Mouse (Mus musculus) stomach, postnatal 0 days (tissue): ENCODE results near the gene Lrmda. TPM values are rescaled to one million over a fixed set of nuclear protein-coding genes. Genes with fewer than 3 reads are reported as not detected.

Experiments
- ATAC-seq: fragments of 200-750 bp; cut with Nextera tagmentation; 2 replicates; pipeline ENCODE4 v1.8.0; 2017; ENCODE audit not compliant: low FRiP score, low TSS enrichment
- DNase-seq: peaks from one replicate; pipeline ENCODE4 v3.0.0-alpha.2; 2016; ENCODE audit warnings: low spot score
- H3K27ac ChIP-seq: fragments of 300-500 bp; sonication (generic); replicated peaks from 2 replicates; pipeline ENCODE4 v1.5.1; 2014; ENCODE audit warnings: mild to moderate bottlenecking, control low read depth
- H3K27me3 ChIP-seq: fragments of 300-500 bp; sonication (generic); 2 replicates; pipeline ENCODE4 v1.6.1; 2014; ENCODE audit warnings: low read length; ENCODE audit not compliant: control insufficient read depth, insufficient read depth
- H3K36me3 ChIP-seq: fragments of 300-500 bp; sonication (generic); 2 replicates; pipeline ENCODE4 v1.6.1; 2014; ENCODE audit warnings: low read length, mixed read lengths; ENCODE audit not compliant: control insufficient read depth, insufficient read depth
- H3K4me1 ChIP-seq: fragments of 300-500 bp; sonication (generic); replicated peaks from 2 replicates; pipeline ENCODE4 v1.6.1; 2014; ENCODE audit warnings: antibody characterized with exemption; ENCODE audit not compliant: control insufficient read depth, insufficient read depth
- H3K4me2 ChIP-seq: fragments of 300-500 bp; sonication (generic); replicated peaks from 2 replicates; pipeline ENCODE4 v1.6.1; 2014; ENCODE audit warnings: low read depth, mild to moderate bottlenecking, control low read depth, moderate library complexity
- H3K4me3 ChIP-seq: fragments of 300-500 bp; sonication (generic); 2 replicates; pipeline ENCODE4 v1.5.1; 2014; ENCODE audit warnings: low read depth, low read length, control low read depth
- H3K9ac ChIP-seq: fragments of 300-500 bp; sonication (generic); 2 replicates; pipeline ENCODE4 v1.6.1; 2014; ENCODE audit warnings: mild to moderate bottlenecking, low read length, control low read depth, mixed read lengths
- H3K9me3 ChIP-seq: fragments of 300-500 bp; sonication (generic); 2 replicates; pipeline ENCODE4 v1.6.1; 2016; ENCODE audit warnings: low read length; ENCODE audit not compliant: control insufficient read depth
- CTCF ChIP-seq: IDR thresholded peaks from 2 replicates; pipeline ENCODE4 v1.5.1; 2016; ENCODE audit warnings: antibody characterized with exemption, low read depth, mild to moderate bottlenecking, moderate library complexity
- EP300 ChIP-seq: optimal IDR thresholded peaks from 2 replicates; pipeline ENCODE3; 2016; ENCODE audit warnings: antibody characterized with exemption
- WGBS: fragments of 180-500 bp; shearing (Covaris S2); extraction: QIAGEN DNeasy Blood & Tissue Kit; methylation state at CpG from one replicate; pipeline ENCODE4 v1.1.7; 2014; 5-methylcytosine and 5-hydroxymethylcytosine counted together
- polyA plus RNA-seq: library from polyadenylated mRNA; unstranded; fragments of >200 nt; fragmentation: Nextera tagmentation; extraction: Ambion mirVana; gene quantifications from 2 replicates; pipeline ENCODE4 v1.2.1, GENCODE M21; 2015

Gene Lrmda
- polyA plus RNA-seq, 1 experiment from 2014 or later = 0.39 TPM

GRCm38 (mm10) chr14:22036338-22036737 lies 16.8 kb downstream of the Lrmda start:
- 51% methylated on average over 6 of the region's 6 CpGs for WGBS

GRCm38 (mm10) chr14:22036802-22037497 lies 17.4 kb downstream of the Lrmda start:
- Histone ChIP-seq H3K27me3 (no peaks in the 10 kb centered on the region), H3K27ac (no peak overlapping the region), H3K4me3 (no peak overlapping the region), H3K9ac (no peak overlapping the region), H3K4me2 (no peak overlapping the region), H3K4me1 (0 out of 2 replicates have a peak, but pooled peaks cover 4% of the 10 kb centered on the region), H3K9me3 (no peaks in the 10 kb centered on the region), H3K36me3 (no peaks in the 10 kb centered on the region)
- no peak for TF ChIP-seq EP300
- no peak for DNase-seq
- no peak for ATAC-seq
- 68% methylated on average over 12 of the region's 12 CpGs for WGBS

More at GRCm38 (mm10) chr14:22036338-22036737, 16.8 kb downstream of the Lrmda start:
- ATAC-seq (no peak), DNase-seq (no peak)
- TF ChIP-seq CTCF = no peak
- no peak for TF ChIP-seq EP300
- Histone ChIP-seq H3K36me3 (no peaks in the 10 kb centered on the region), H3K27me3 (no peaks in the 10 kb centered on the region), H3K4me2 (no peak overlapping the region), H3K27ac (no peak overlapping the region), H3K4me3 (no peak overlapping the region), H3K9ac (no peak overlapping the region), H3K4me1 (0 out of 2 replicates have a peak, but pooled peaks cover 4% of the 10 kb centered on the region), H3K9me3 (no peaks in the 10 kb centered on the region)

- Histone ChIP-seq H3K4me1 (0 out of 2 replicates have a peak, but pooled peaks cover 4% of the 10 kb centered on the region), H3K27me3 (no peaks in the 10 kb centered on the region), H3K9me3 (no peaks in the 10 kb centered on the region), H3K9ac (no peak overlapping the region), H3K4me3 (no peak overlapping the region), H3K27ac (no peak overlapping the region), H3K36me3 (no peaks in the 10 kb centered on the region), H3K4me2 (no peak overlapping the region)
- TF ChIP-seq EP300 (no peak), CTCF (no peak)
- WGBS = 81% methylated on average over 16 of the region's 16 CpGs
- DNase-seq (no peak), ATAC-seq (no peak)
Observed at GRCm38 (mm10) chr14:22037498-22038131, 18.1 kb downstream of the Lrmda start.

GRCm38 (mm10) chr14:22042146-22042545 lies 22.6 kb downstream of the Lrmda start:
- WGBS = 71% methylated on average over 6 of the region's 6 CpGs
- TF ChIP-seq CTCF (no peak), EP300 (no peak)
- no peaks in the 10 kb centered on the region for H3K36me3 ChIP-seq
- H3K27ac ChIP-seq = no peak overlapping the region
- no peak for DNase-seq
- H3K9ac ChIP-seq = no peak overlapping the region
- H3K9me3 ChIP-seq = no peaks in the 10 kb centered on the region
- H3K4me2 ChIP-seq = no peak overlapping the region
- no peak for ATAC-seq
- H3K4me3 ChIP-seq = no peak overlapping the region
- H3K4me1 ChIP-seq = no peaks in the 10 kb centered on the region
- H3K27me3 ChIP-seq = no peaks in the 10 kb centered on the region

GRCm38 (mm10) chr14:22043420-22043819 lies 23.9 kb downstream of the Lrmda start:
- Histone ChIP-seq H3K4me2 (no peak overlapping the region), H3K36me3 (no peaks in the 10 kb centered on the region), H3K9ac (no peak overlapping the region), H3K27me3 (no peaks in the 10 kb centered on the region), H3K4me3 (no peak overlapping the region), H3K4me1 (no peaks in the 10 kb centered on the region), H3K9me3 (no peaks in the 10 kb centered on the region), H3K27ac (no peak overlapping the region)
- ATAC-seq (no peak), DNase-seq (no peak)
- 83% methylated on average over 5 of the region's 5 CpGs for WGBS
- TF ChIP-seq EP300 = no peak
- no peak for TF ChIP-seq CTCF

- Histone ChIP-seq H3K27me3 (no peaks in the 10 kb centered on the region), H3K4me1 (no peaks in the 10 kb centered on the region), H3K4me2 (no peak overlapping the region), H3K9me3 (no peaks in the 10 kb centered on the region), H3K36me3 (no peaks in the 10 kb centered on the region), H3K4me3 (no peak overlapping the region), H3K27ac (no peak overlapping the region), H3K9ac (no peak overlapping the region)
- no peak for DNase-seq
- 71% methylated on average over 10 of the region's 10 CpGs for WGBS
- TF ChIP-seq EP300 (no peak), CTCF (no peak)
- no peak for ATAC-seq
Observed at GRCm38 (mm10) chr14:22046262-22046856, 26.8 kb downstream of the Lrmda start.
